Mouse (Mus musculus) thymus, adult 2 months (tissue): ENCODE measurements around the gene Slc5a3. TPM values are rescaled to one million over a fixed set of nuclear protein-coding genes. Genes with fewer than 3 reads are reported as not detected.

Experiments used
- DNase-seq: peaks from one replicate; pipeline ENCODE4 v3.0.0; 2021
- H3K27ac ChIP-seq: fragments of 200-500 bp; 2 replicates; pipeline ENCODE4 v1.5.1; 2012; ENCODE audit warnings: low read length, control low read depth; ENCODE audit not compliant: control insufficient read depth, insufficient read depth
- H3K27me3 ChIP-seq: fragments of 200-500 bp; 2 replicates; pipeline ENCODE4 v1.6.1; 2012; ENCODE audit warnings: mild to moderate bottlenecking, low read length, moderate library complexity, mixed read lengths; ENCODE audit not compliant: control insufficient read depth, insufficient read depth
- H3K36me3 ChIP-seq: fragments of 200-500 bp; 2 replicates; pipeline ENCODE4 v1.6.1; 2012; ENCODE audit warnings: mild to moderate bottlenecking, low read length, moderate library complexity; ENCODE audit not compliant: control insufficient read depth, insufficient read depth
- H3K4me1 ChIP-seq: fragments of 200-500 bp; replicated peaks from 2 replicates; pipeline ENCODE4 v1.6.1; 2012; ENCODE audit warnings: low read length; ENCODE audit not compliant: control insufficient read depth, insufficient read depth
- H3K4me3 ChIP-seq: fragments of 200-500 bp; 2 replicates; pipeline ENCODE4 v1.5.1; 2012; ENCODE audit warnings: mild to moderate bottlenecking, low read length, control low read depth, moderate library complexity; ENCODE audit not compliant: control insufficient read depth, insufficient read depth
- CTCF ChIP-seq: fragments of 200-500 bp; IDR thresholded peaks from 2 replicates; pipeline ENCODE4 v1.5.1; 2012; ENCODE audit warnings: mild to moderate bottlenecking, control low read depth, low read length, moderate library complexity, borderline replicate concordance; ENCODE audit not compliant: control insufficient read depth, poor library complexity, insufficient read depth; ENCODE audit errors: extremely low read depth
- POLR2A ChIP-seq: fragments of 200-500 bp; IDR thresholded peaks from 2 replicates; pipeline ENCODE4 v1.6.1; 2012; ENCODE audit warnings: mild to moderate bottlenecking, low read length, control low read depth, moderate library complexity; ENCODE audit not compliant: control insufficient read depth, poor library complexity, insufficient read depth; ENCODE audit errors: extremely low read depth
- WGBS: fragments of 180-500 bp; shearing (Covaris S2); methylation state at CpG from one replicate; pipeline ENCODE4 v1.1.7; 2018; 5-methylcytosine and 5-hydroxymethylcytosine counted together
- polyA plus RNA-seq: library from polyadenylated mRNA; depleted of rRNA; stranded (reverse); fragments of >200 nt; gene quantifications from 2 replicates; pipeline ENCODE4 v1.2.3, GENCODE M21; 2012

The Slc5a3 gene
- polyA plus RNA-seq, 1 experiment = 3.2 TPM

GRCm38 (mm10) chr16:92022494-92023283 is 35.4 kb upstream of the Slc5a3 start:
- no peak for DNase-seq
- Histone ChIP-seq H3K36me3 (no peaks in the 10 kb centered on the region), H3K27me3 (no peaks in the 10 kb centered on the region), H3K4me1 (peaks cover 15% of the 10 kb centered on the region), H3K27ac (no peak overlapping the region), H3K4me3 (no peak overlapping the region)
- WGBS = 87% methylated on average over 20 of the region's 20 CpGs
- TF ChIP-seq POLR2A (no peak), CTCF (no peak)

GRCm38 (mm10) chr16:92033286-92033685 is 24.8 kb upstream of the Slc5a3 start:
- no peaks in the 10 kb centered on the region for H3K36me3 ChIP-seq
- no peaks in the 10 kb centered on the region for H3K27me3 ChIP-seq
- TF ChIP-seq CTCF (no peak), POLR2A (no peak)
- DNase-seq = no peak
- 91% methylated on average over 3 of the region's 3 CpGs for WGBS
- no peak overlapping the region for H3K27ac ChIP-seq
- H3K4me1 ChIP-seq = peaks cover 5% of the 10 kb centered on the region; the same call in 1 of the 2 replicates
- no peak overlapping the region for H3K4me3 ChIP-seq

- WGBS = 78% methylated on average over 5 of the region's 5 CpGs
Measured at GRCm38 (mm10) chr16:92034676-92035075, 23.4 kb upstream of the Slc5a3 start.

GRCm38 (mm10) chr16:92036701-92037100 is 21.4 kb upstream of the Slc5a3 start:
- H3K36me3 ChIP-seq = no peaks in the 10 kb centered on the region
- WGBS = 93% methylated on average over 8 of the region's 8 CpGs
- TF ChIP-seq POLR2A (no peak), CTCF (no peak)
- DNase-seq = no peak
- no peak overlapping the region for H3K4me3 ChIP-seq
- no peak overlapping the region for H3K27ac ChIP-seq
- H3K27me3 ChIP-seq = no peaks in the 10 kb centered on the region
- H3K4me1 ChIP-seq = peaks cover 12% of the 10 kb centered on the region; the same call in 1 of the 2 replicates

More at GRCm38 (mm10) chr16:92034676-92035075, 23.4 kb upstream of the Slc5a3 start:
- TF ChIP-seq POLR2A (no peak), CTCF (no peak)
- no peak for DNase-seq
- Histone ChIP-seq H3K36me3 (no peaks in the 10 kb centered on the region), H3K27me3 (no peaks in the 10 kb centered on the region), H3K4me3 (no peak overlapping the region), H3K27ac (no peak overlapping the region), H3K4me1 (peaks cover 12% of the 10 kb centered on the region; the same call in 1 of the 2 replicates)

- DNase-seq = peak; percentile 51
- Histone ChIP-seq H3K36me3 (no peaks in the 10 kb centered on the region), H3K4me3 (peak overlapping the region; percentile 30), H3K27me3 (no peaks in the 10 kb centered on the region), H3K4me1 (peaks cover 12% of the 10 kb centered on the region; the same call in 1 of the 2 replicates), H3K27ac (peak overlapping the region; percentile 79)
- no peak for TF ChIP-seq CTCF
- no peak for TF ChIP-seq POLR2A
- 12% methylated on average over 21 of the region's 21 CpGs for WGBS
Measured at GRCm38 (mm10) chr16:92037891-92038607, 20.1 kb upstream of the Slc5a3 start.

- TF ChIP-seq POLR2A (no peak), CTCF (no peak)
- Histone ChIP-seq H3K27me3 (no peaks in the 10 kb centered on the region), H3K4me3 (no peak overlapping the region), H3K4me1 (peaks cover 12% of the 10 kb centered on the region; the same call in 1 of the 2 replicates), H3K27ac (no peak overlapping the region), H3K36me3 (no peaks in the 10 kb centered on the region)
- WGBS = 95% methylated on average over 7 of the region's 7 CpGs
- no peak for DNase-seq
Measured at GRCm38 (mm10) chr16:92039421-92039820, 18.7 kb upstream of the Slc5a3 start.

- DNase-seq = no peak
- WGBS = 96% methylated on average over 11 of the region's 11 CpGs
- Histone ChIP-seq H3K36me3 (no peaks in the 10 kb centered on the region), H3K27me3 (no peaks in the 10 kb centered on the region), H3K4me1 (peaks cover 12% of the 10 kb centered on the region; the same call in 1 of the 2 replicates), H3K27ac (no peak overlapping the region), H3K4me3 (no peak overlapping the region)
- no peak for TF ChIP-seq POLR2A
- TF ChIP-seq CTCF = no peak
Measured at GRCm38 (mm10) chr16:92039966-92040365, 18.2 kb upstream of the Slc5a3 start.
